Mouse (Mus musculus) midbrain, embryonic 13.5 days (tissue): ENCODE results near the gene Sall4. TPM values are rescaled to one million over a fixed set of nuclear protein-coding genes. Genes with fewer than 3 reads are reported as not detected.

Experiments
- ATAC-seq: fragments of 200-750 bp; cut with Nextera tagmentation; 2 replicates; pipeline ENCODE4 v1.8.0; 2017; ENCODE audit warnings: mild to moderate bottlenecking, moderate TSS enrichment, moderate library complexity
- H3K27ac ChIP-seq: fragments of 300-500 bp; sonication (generic); 2 replicates; pipeline ENCODE4 v1.5.1; 2015; ENCODE audit warnings: inconsistent platforms, mild to moderate bottlenecking, moderate library complexity
- H3K27me3 ChIP-seq: fragments of 300-500 bp; sonication (generic); 2 replicates; pipeline ENCODE4 v1.6.1; 2015; ENCODE audit warnings: mild to moderate bottlenecking, inconsistent platforms
- H3K36me3 ChIP-seq: fragments of 300-500 bp; sonication (generic); 2 replicates; pipeline ENCODE4 v1.6.1; 2015; ENCODE audit warnings: mild to moderate bottlenecking, inconsistent platforms
- H3K4me1 ChIP-seq: fragments of 300-500 bp; sonication (generic); replicated peaks from 2 replicates; pipeline ENCODE4 v1.6.1; 2015; ENCODE audit warnings: inconsistent platforms
- H3K4me2 ChIP-seq: fragments of 300-500 bp; sonication (generic); replicated peaks from 2 replicates; pipeline ENCODE4 v1.6.1; 2015; ENCODE audit warnings: moderate library complexity, mild to moderate bottlenecking, inconsistent platforms
- H3K4me3 ChIP-seq: fragments of 300-500 bp; sonication (generic); replicated peaks from 2 replicates; pipeline ENCODE4 v1.5.1; 2015; ENCODE audit warnings: mild to moderate bottlenecking, inconsistent platforms
- H3K9ac ChIP-seq: fragments of 300-500 bp; sonication (generic); replicated peaks from 2 replicates; pipeline ENCODE4 v1.6.1; 2015; ENCODE audit warnings: mild to moderate bottlenecking, inconsistent platforms
- H3K9me3 ChIP-seq: fragments of 300-500 bp; sonication (generic); 2 replicates; pipeline ENCODE4 v1.6.1; 2016; ENCODE audit warnings: mild to moderate bottlenecking, inconsistent platforms
- WGBS: fragments of 180-500 bp; shearing (Covaris S2); methylation state at CpG from one replicate; pipeline ENCODE4 v1.1.7; 2015; 5-methylcytosine and 5-hydroxymethylcytosine counted together
- polyA plus RNA-seq: library from polyadenylated mRNA; unstranded; fragments of >200 nt; fragmentation: Nextera tagmentation; extraction: Ambion mirVana; gene quantifications from 2 replicates; pipeline ENCODE4 v1.2.1, GENCODE M21; 2015

Gene Sall4
- polyA plus RNA-seq, 1 experiment from 2014 or later = 2.2 TPM

GRCm38 (mm10) chr2:168719742-168720141, 48.0 kb downstream of the Sall4 start:
- Histone ChIP-seq H3K4me2 (no peak overlapping the region), H3K4me1 (peaks cover 20% of the 10 kb centered on the region), H3K9me3 (no peaks in the 10 kb centered on the region), H3K9ac (no peak overlapping the region), H3K4me3 (no peak overlapping the region), H3K36me3 (peaks cover 13% of the 10 kb centered on the region; the same call in 1 of the 2 replicates), H3K27ac (no peak overlapping the region), H3K27me3 (no peaks in the 10 kb centered on the region)
- 72% methylated on average over 4 of the region's 4 CpGs for WGBS
- ATAC-seq = no peak

- no peaks in the 10 kb centered on the region for H3K9me3 ChIP-seq
- no peak for ATAC-seq
- 0 out of 2 replicates have a peak overlapping the region, but pooled peaks have one; percentile 7 for H3K27ac ChIP-seq
- H3K9ac ChIP-seq = no peak overlapping the region
- 77% methylated on average over 10 of the region's 10 CpGs for WGBS
- H3K4me1 ChIP-seq = peaks cover 20% of the 10 kb centered on the region
- H3K36me3 ChIP-seq = peaks cover 13% of the 10 kb centered on the region; the same call in 1 of the 2 replicates
- H3K4me2 ChIP-seq = no peak overlapping the region
- H3K27me3 ChIP-seq = no peaks in the 10 kb centered on the region
- no peak overlapping the region for H3K4me3 ChIP-seq
These were observed 49.0 kb downstream of the Sall4 start for GRCm38 (mm10) chr2:168718735-168719134.

- ATAC-seq = 0 out of 2 replicates have a peak, but pooled peaks have one; percentile 4
- Histone ChIP-seq H3K4me2 (no peak overlapping the region), H3K36me3 (peaks cover 13% of the 10 kb centered on the region; the same call in 1 of the 2 replicates), H3K27me3 (no peaks in the 10 kb centered on the region), H3K9ac (no peak overlapping the region), H3K27ac (no peak overlapping the region), H3K4me1 (peaks cover 20% of the 10 kb centered on the region), H3K9me3 (no peaks in the 10 kb centered on the region), H3K4me3 (no peak overlapping the region)
- 72% methylated on average over 2 of the region's 2 CpGs for WGBS
These were observed 49.5 kb downstream of the Sall4 start for GRCm38 (mm10) chr2:168718267-168718666.

- Histone ChIP-seq H3K9me3 (no peaks in the 10 kb centered on the region), H3K36me3 (peaks cover 37% of the 10 kb centered on the region), H3K4me3 (no peak overlapping the region), H3K4me2 (no peak overlapping the region), H3K27ac (peak overlapping the region; percentile 58), H3K4me1 (peaks cover 16% of the 10 kb centered on the region), H3K27me3 (no peaks in the 10 kb centered on the region), H3K9ac (peak overlapping the region; percentile 41; the same call in 1 of the 2 replicates)
- no peak for ATAC-seq
- WGBS = 84% methylated on average over 20 of the region's 20 CpGs
These were observed 55.3 kb downstream of the Sall4 start for GRCm38 (mm10) chr2:168712199-168713176.

- WGBS = 77% methylated on average over 3 of the region's 3 CpGs
- ATAC-seq = 0 out of 2 replicates have a peak, but pooled peaks have one; percentile 43
- no peak overlapping the region for H3K9ac ChIP-seq
- H3K36me3 ChIP-seq = peaks cover 48% of the 10 kb centered on the region
- H3K4me3 ChIP-seq = no peak overlapping the region
- no peak overlapping the region for H3K27ac ChIP-seq
- H3K27me3 ChIP-seq = no peaks in the 10 kb centered on the region
- H3K4me2 ChIP-seq = no peak overlapping the region
- peaks cover 10% of the 10 kb centered on the region for H3K4me1 ChIP-seq
- no peaks in the 10 kb centered on the region for H3K9me3 ChIP-seq
These were observed 56.8 kb downstream of the Sall4 start for GRCm38 (mm10) chr2:168710979-168711378.

GRCm38 (mm10) chr2:168707766-168708165, 60.0 kb downstream of the Sall4 start:
- ATAC-seq = 0 out of 2 replicates have a peak, but pooled peaks have one; percentile 20
- Histone ChIP-seq H3K9ac (no peak overlapping the region), H3K4me2 (no peak overlapping the region), H3K9me3 (no peaks in the 10 kb centered on the region), H3K36me3 (peaks cover 68% of the 10 kb centered on the region), H3K4me1 (peaks cover 7% of the 10 kb centered on the region), H3K4me3 (no peak overlapping the region), H3K27ac (no peak overlapping the region), H3K27me3 (no peaks in the 10 kb centered on the region)
- WGBS = 50% methylated on average over 9 of the region's 9 CpGs

GRCm38 (mm10) chr2:168702266-168702665, 65.5 kb downstream of the Sall4 start:
- Histone ChIP-seq H3K4me1 (peaks cover 14% of the 10 kb centered on the region), H3K27me3 (no peaks in the 10 kb centered on the region), H3K4me3 (no peak overlapping the region), H3K4me2 (no peak overlapping the region), H3K9me3 (peaks cover 5% of the 10 kb centered on the region; the same call in 1 of the 2 replicates), H3K27ac (peak overlapping the region; percentile 70), H3K36me3 (peaks cover 68% of the 10 kb centered on the region), H3K9ac (no peak overlapping the region)
- peak; percentile 53; the same call in 1 of the 2 replicates for ATAC-seq
- 30% methylated on average over 13 of the region's 13 CpGs for WGBS

Other genes starting within 250 kb of the Sall4 start
- 1.7 TPM in 2 replicates for gene Nfatc2, start 166.3 kb downstream of the Sall4 start, polyA plus RNA-seq
- 61.1 and 63.6 TPM in 2 replicates for gene Atp9a, start 25.5 kb downstream of the Sall4 start, polyA plus RNA-seq
- gene Zfp64, start 187.6 kb upstream of the Sall4 start, polyA plus RNA-seq = 41.6 and 42.0 TPM in 2 replicates